Comparison of ENCODE assay signal across 1 mouse cellular context in the genomic region with DNA sequence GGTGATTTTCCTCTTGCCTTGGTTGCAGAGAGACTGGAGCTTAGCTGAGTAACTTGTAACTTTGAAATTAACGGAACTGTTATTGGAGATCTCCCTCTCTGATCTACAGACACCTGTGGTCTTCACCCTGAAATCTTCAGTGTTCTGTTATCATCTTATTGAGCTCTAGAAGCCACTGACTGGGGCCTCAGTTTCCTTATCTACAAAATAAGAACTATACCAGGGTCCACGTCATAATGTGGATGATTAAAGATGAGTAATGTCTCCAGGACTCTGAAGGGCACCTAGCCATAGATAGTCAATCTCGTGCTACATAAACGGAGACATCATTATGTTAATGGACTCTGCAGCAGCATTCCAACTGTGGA.
A peak's percentile ranks its signal among the peaks of the same experiment; 100 is the strongest.
TF ChIP-seq lines count a peak whose summit lies in the region.

No protein-coding gene starts in this region.

TF ChIP-seq in MEL, 35 proteins besides CTCF, POLR2A, EP300 and RAD21:
- TF ChIP-seq ETS1 (IDR thresholded peaks at IDR 0.05; ENCODE audit: low read depth, low read length) (peak; percentile 65), CHD1 (IDR thresholded peaks at IDR 0.05; ENCODE audit: low read depth, low read length) (no peak), RCOR1 (IDR thresholded peaks at IDR 0.05; ENCODE audit: low read depth, low read length) (peak; percentile 27; the same call in 1 of the 2 replicates), GATA1 (IDR thresholded peaks at IDR 0.05; ENCODE audit: low read depth, low read length) (0 out of 2 replicates have a peak, but pooled peaks have one; percentile 39), TCF12 (IDR thresholded peaks at IDR 0.05; ENCODE audit: low read depth, low read length) (peak; percentile 31; the same call in 1 of the 2 replicates)
TF ChIP-seq in MEL: peak in this region for 4.
